Mouse (Mus musculus) lung, embryonic 16.5 days (tissue): ENCODE results near the gene Cdca7. TPM values are rescaled to one million over a fixed set of nuclear protein-coding genes. Genes with fewer than 3 reads are reported as not detected.

Experiments
- ATAC-seq: fragments of 200-750 bp; cut with Nextera tagmentation; 2 replicates; pipeline ENCODE4 v1.8.0; 2017; ENCODE audit warnings: low read depth, mild to moderate bottlenecking, moderate library complexity
- H3K27ac ChIP-seq: fragments of 300-500 bp; sonication (generic); 2 replicates; pipeline ENCODE4 v1.5.1; 2014; ENCODE audit warnings: mild to moderate bottlenecking, control low read depth, low read length
- H3K27me3 ChIP-seq: fragments of 300-500 bp; sonication (generic); 2 replicates; pipeline ENCODE4 v1.6.1; 2014; ENCODE audit warnings: low read depth, low read length, mixed read lengths; ENCODE audit not compliant: control insufficient read depth, insufficient read depth
- H3K36me3 ChIP-seq: fragments of 300-500 bp; sonication (generic); 2 replicates; pipeline ENCODE4 v1.6.1; 2014; ENCODE audit warnings: low read length; ENCODE audit not compliant: control insufficient read depth, insufficient read depth
- H3K4me1 ChIP-seq: fragments of 300-500 bp; sonication (generic); replicated peaks from 2 replicates; pipeline ENCODE4 v1.6.1; 2014; ENCODE audit warnings: low read length, mixed read lengths; ENCODE audit not compliant: control insufficient read depth, insufficient read depth
- H3K4me2 ChIP-seq: fragments of 300-500 bp; sonication (generic); 2 replicates; pipeline ENCODE4 v1.6.1; 2014; ENCODE audit warnings: low read depth, low read length, control low read depth
- H3K4me3 ChIP-seq: fragments of 300-500 bp; sonication (generic); 2 replicates; pipeline ENCODE4 v1.5.1; 2014; ENCODE audit warnings: mild to moderate bottlenecking, low read length, control low read depth
- H3K9ac ChIP-seq: fragments of 300-500 bp; sonication (generic); 2 replicates; pipeline ENCODE4 v1.6.1; 2014; ENCODE audit warnings: low read length, control low read depth
- H3K9me3 ChIP-seq: fragments of 300-500 bp; sonication (generic); 2 replicates; pipeline ENCODE4 v1.6.1; 2016; ENCODE audit warnings: low read length; ENCODE audit not compliant: control insufficient read depth
- WGBS: fragments of 180-500 bp; shearing (Covaris S2); extraction: QIAGEN DNeasy Blood & Tissue Kit; methylation state at CpG from one replicate; pipeline ENCODE4 v1.1.7; 2014; 5-methylcytosine and 5-hydroxymethylcytosine counted together
- polyA plus RNA-seq: library from polyadenylated mRNA; unstranded; fragments of >200 nt; fragmentation: Nextera tagmentation; extraction: Ambion mirVana; gene quantifications from 2 replicates; pipeline ENCODE4 v1.2.1, GENCODE M21; 2015

Gene Cdca7
- polyA plus RNA-seq, 1 experiment from 2014 or later, result 137 TPM

GRCm38 (mm10) chr2:72477221-72477620 lies 1.3 kb downstream of the Cdca7 start:
- ATAC-seq, result no peak
- Histone ChIP-seq H3K9me3 (no peaks in the 10 kb centered on the region), H3K4me3 (peak overlapping the region; percentile 79), H3K27ac (0 out of 2 replicates have a peak overlapping the region, but pooled peaks have one; percentile 13), H3K27me3 (no peaks in the 10 kb centered on the region), H3K4me1 (peaks cover 25% of the 10 kb centered on the region), H3K36me3 (peaks cover 17% of the 10 kb centered on the region), H3K4me2 (peak overlapping the region; percentile 54), H3K9ac (peak overlapping the region; percentile 86)
- WGBS, result 1% methylated on average over 11 of the region's 11 CpGs

- peak overlapping the region; percentile 54 for H3K4me2 ChIP-seq
- peaks cover 25% of the 10 kb centered on the region for H3K4me1 ChIP-seq
- H3K27me3 ChIP-seq, result no peaks in the 10 kb centered on the region
- H3K27ac ChIP-seq, result no peak overlapping the region
- H3K4me3 ChIP-seq, result peak overlapping the region; percentile 79
- H3K36me3 ChIP-seq, result peaks cover 24% of the 10 kb centered on the region
- H3K9me3 ChIP-seq, result no peaks in the 10 kb centered on the region
- no peak overlapping the region for H3K9ac ChIP-seq
- ATAC-seq, result no peak
- WGBS, result 70% methylated on average over 4 of the region's 4 CpGs
Measured at GRCm38 (mm10) chr2:72478176-72478575, 2.2 kb downstream of the Cdca7 start.

GRCm38 (mm10) chr2:72478921-72479320 lies 3.0 kb downstream of the Cdca7 start:
- H3K4me1 ChIP-seq, result peaks cover 25% of the 10 kb centered on the region
- peaks cover 31% of the 10 kb centered on the region for H3K36me3 ChIP-seq
- H3K9ac ChIP-seq, result no peak overlapping the region
- no peak overlapping the region for H3K4me3 ChIP-seq
- no peak overlapping the region for H3K4me2 ChIP-seq
- ATAC-seq, result no peak
- no peaks in the 10 kb centered on the region for H3K27me3 ChIP-seq
- H3K9me3 ChIP-seq, result no peaks in the 10 kb centered on the region
- no peak overlapping the region for H3K27ac ChIP-seq
- 71% methylated on average over 13 of the region's 13 CpGs for WGBS

GRCm38 (mm10) chr2:72479818-72480217 lies 3.9 kb downstream of the Cdca7 start:
- WGBS, result 83% methylated on average over 9 of the region's 9 CpGs
- ATAC-seq, result no peak
- Histone ChIP-seq H3K36me3 (peaks cover 39% of the 10 kb centered on the region), H3K4me2 (no peak overlapping the region), H3K9ac (no peak overlapping the region), H3K27ac (no peak overlapping the region), H3K27me3 (no peaks in the 10 kb centered on the region), H3K9me3 (no peaks in the 10 kb centered on the region), H3K4me1 (peaks cover 22% of the 10 kb centered on the region), H3K4me3 (no peak overlapping the region)

GRCm38 (mm10) chr2:72491650-72492049 lies 15.7 kb downstream of the Cdca7 start:
- Histone ChIP-seq H3K27ac (no peak overlapping the region), H3K9me3 (no peaks in the 10 kb centered on the region; the same call in 1 of the 2 replicates), H3K4me2 (no peak overlapping the region), H3K27me3 (no peaks in the 10 kb centered on the region), H3K36me3 (peaks cover 7% of the 10 kb centered on the region; the same call in 1 of the 2 replicates), H3K4me1 (no peaks in the 10 kb centered on the region; the same call in 1 of the 2 replicates), H3K9ac (no peak overlapping the region), H3K4me3 (no peak overlapping the region)
- ATAC-seq, result no peak
- 43% methylated on average over 7 of the region's 7 CpGs for WGBS

- H3K9me3 ChIP-seq, result no peaks in the 10 kb centered on the region; the same call in 1 of the 2 replicates
- no peaks in the 10 kb centered on the region for H3K27me3 ChIP-seq
- H3K4me2 ChIP-seq, result peak overlapping the region; percentile 45
- 0 out of 2 replicates have a peak overlapping the region, but pooled peaks have one; percentile 9 for H3K4me3 ChIP-seq
- no peaks in the 10 kb centered on the region for H3K36me3 ChIP-seq
- 29% methylated on average over 14 of the region's 14 CpGs for WGBS
- H3K27ac ChIP-seq, result no peak overlapping the region
- no peak overlapping the region for H3K9ac ChIP-seq
- no peak for ATAC-seq
- no peaks in the 10 kb centered on the region; the same call in 1 of the 2 replicates for H3K4me1 ChIP-seq
Measured at GRCm38 (mm10) chr2:72493039-72493438, 17.1 kb downstream of the Cdca7 start.

GRCm38 (mm10) chr2:72499074-72499721 lies 23.2 kb downstream of the Cdca7 start:
- Histone ChIP-seq H3K27me3 (no peaks in the 10 kb centered on the region), H3K4me2 (peak overlapping the region; percentile 35; the same call in 1 of the 2 replicates), H3K4me3 (no peak overlapping the region), H3K9me3 (no peaks in the 10 kb centered on the region), H3K4me1 (peaks cover 20% of the 10 kb centered on the region), H3K27ac (no peak overlapping the region), H3K9ac (peak overlapping the region; percentile 46; the same call in 1 of the 2 replicates), H3K36me3 (no peaks in the 10 kb centered on the region)
- ATAC-seq, result no peak
- WGBS, result 13% methylated on average over 23 of the region's 23 CpGs

- Histone ChIP-seq H3K27me3 (no peaks in the 10 kb centered on the region), H3K4me3 (no peak overlapping the region), H3K4me1 (peaks cover 20% of the 10 kb centered on the region), H3K9ac (no peak overlapping the region), H3K4me2 (no peak overlapping the region), H3K27ac (no peak overlapping the region), H3K36me3 (no peaks in the 10 kb centered on the region), H3K9me3 (no peaks in the 10 kb centered on the region)
- whole genome bisulfite sequencing, result 35% methylated on average over 8 of the region's 8 CpGs
- ATAC-seq, result no peak
Measured at GRCm38 (mm10) chr2:72499782-72500411, 23.9 kb downstream of the Cdca7 start.

GRCm38 (mm10) chr2:72502041-72502813 lies 26.3 kb downstream of the Cdca7 start:
- Histone ChIP-seq H3K36me3 (no peaks in the 10 kb centered on the region), H3K4me2 (0 out of 2 replicates have a peak overlapping the region, but pooled peaks have one; percentile 2), H3K27ac (peak overlapping the region; percentile 70), H3K9me3 (no peaks in the 10 kb centered on the region), H3K27me3 (no peaks in the 10 kb centered on the region), H3K4me1 (peaks cover 20% of the 10 kb centered on the region), H3K9ac (no peak overlapping the region), H3K4me3 (no peak overlapping the region)
- peak; percentile 83 for ATAC-seq
- WGBS, result 31% methylated on average over 16 of the region's 16 CpGs
